Mouse (Mus musculus): Measurements from ENCODE around the gene Klf7. TPM values are rescaled to one million over a fixed set of nuclear protein-coding genes. Genes with fewer than 3 reads are reported as not detected.

The Klf7 gene
- polyA plus RNA-seq, 1 experiment from 2014 or later = 24.9 TPM

- Histone ChIP-seq H3K4me3 (ENCODE audit: low read length) (no peak overlapping the region), H3K27ac (ENCODE audit: low read length) (no peak overlapping the region), H3K27me3 (replicated peaks; ENCODE audit: control insufficient read depth, insufficient read depth, low read length) (no peaks in the 10 kb centered on the region), H3K9me3 (ENCODE audit: control insufficient read depth, low read length) (no peaks in the 10 kb centered on the region), H3K4me1 (ENCODE audit: control insufficient read depth, insufficient read depth, low read length) (peaks cover 4% of the 10 kb centered on the region; the same call in 1 of the 2 replicates), H3K9ac (ENCODE audit: low read depth, low read length) (no peak overlapping the region), H3K36me3 (ENCODE audit: control insufficient read depth, insufficient read depth, low read length) (no peaks in the 10 kb centered on the region), H3K4me2 (ENCODE audit: low read depth, low read length) (no peak overlapping the region)
- 36% methylated on average over 19 of the region's 19 CpGs for WGBS
- peak; percentile 62 for ATAC-seq
Measured at GRCm38 (mm10) chr1:64020672-64021635, 101.1 kb downstream of the Klf7 start.

DNA sequence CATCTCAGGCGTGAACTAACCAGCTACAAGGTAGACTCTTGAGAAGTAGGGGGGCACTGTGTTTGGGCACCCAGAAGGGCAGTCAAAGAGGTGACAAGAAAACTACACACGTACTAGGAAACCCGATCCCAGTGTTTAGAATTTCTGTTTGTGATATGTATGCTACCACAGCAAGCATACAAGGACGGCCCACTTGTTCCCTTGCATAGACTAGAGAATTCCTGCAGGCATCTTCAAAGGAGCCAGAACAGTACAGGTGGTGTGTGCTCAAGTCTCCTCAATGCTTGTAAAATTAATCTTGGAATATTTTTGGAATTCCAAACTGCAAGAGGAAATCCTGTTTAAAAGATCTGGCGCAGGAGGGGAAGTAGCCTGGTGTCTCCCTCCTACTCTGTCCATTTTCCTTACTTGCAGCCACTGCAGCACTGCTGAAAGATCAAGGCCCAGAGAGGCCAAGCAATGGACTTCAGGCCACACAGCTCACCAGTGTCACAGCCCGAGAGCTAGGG is 102.9 kb downstream of the Klf7 start:
- Histone ChIP-seq H3K27ac (ENCODE audit: low read length) (0 out of 2 replicates have a peak overlapping the region, but pooled peaks have one; percentile 4), H3K9me3 (ENCODE audit: control insufficient read depth, low read length) (no peaks in the 10 kb centered on the region), H3K4me1 (ENCODE audit: control insufficient read depth, insufficient read depth, low read length) (peaks cover 4% of the 10 kb centered on the region; the same call in 1 of the 2 replicates), H3K36me3 (ENCODE audit: control insufficient read depth, insufficient read depth, low read length) (no peaks in the 10 kb centered on the region), H3K4me3 (ENCODE audit: low read length) (no peak overlapping the region), H3K4me2 (ENCODE audit: low read depth, low read length) (no peak overlapping the region), H3K27me3 (replicated peaks; ENCODE audit: control insufficient read depth, insufficient read depth, low read length) (no peaks in the 10 kb centered on the region), H3K9ac (ENCODE audit: low read depth, low read length) (no peak overlapping the region)
- WGBS = 68% methylated on average over 6 of the region's 6 CpGs
- ATAC-seq = no peak

DNA sequence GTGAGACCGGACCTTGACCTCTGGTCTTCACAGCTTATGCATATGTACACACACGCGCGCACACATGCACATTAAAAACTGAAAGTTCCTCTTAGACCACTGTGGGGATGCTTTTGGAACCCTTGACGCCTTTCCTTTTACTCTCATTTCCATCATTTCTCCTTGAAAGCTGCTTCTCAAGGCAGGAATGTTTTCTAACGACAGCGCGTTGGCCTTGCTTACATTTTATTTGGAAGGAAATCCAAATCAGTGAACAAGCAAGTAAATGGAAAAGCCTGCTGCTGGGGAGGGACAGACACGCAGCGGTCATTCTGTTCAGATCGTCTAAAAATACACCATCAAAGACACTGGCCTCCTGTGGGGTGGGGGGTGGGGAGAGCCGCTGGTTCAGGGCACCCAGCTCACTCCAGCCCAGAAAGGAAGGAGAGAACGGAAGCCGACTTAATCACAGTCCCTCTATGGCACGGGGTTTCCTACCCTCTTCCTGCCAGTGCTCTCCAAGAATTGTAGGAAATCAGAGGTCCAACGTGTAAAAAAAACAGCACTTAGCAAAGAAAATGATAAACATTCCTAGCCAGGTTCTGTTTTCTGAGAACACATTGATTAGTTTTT is 103.5 kb downstream of the Klf7 start:
- H3K4me2 ChIP-seq (ENCODE audit: low read depth, low read length) = no peak overlapping the region
- no peaks in the 10 kb centered on the region for H3K36me3 ChIP-seq (ENCODE audit: control insufficient read depth, insufficient read depth, low read length)
- 0 out of 2 replicates have a peak overlapping the region, but pooled peaks have one; percentile 4 for H3K27ac ChIP-seq (ENCODE audit: low read length)
- no peak overlapping the region for H3K9ac ChIP-seq (ENCODE audit: low read depth, low read length)
- peaks cover 4% of the 10 kb centered on the region; the same call in 1 of the 2 replicates for H3K4me1 ChIP-seq (ENCODE audit: control insufficient read depth, insufficient read depth, low read length)
- no peaks in the 10 kb centered on the region for H3K9me3 ChIP-seq (ENCODE audit: control insufficient read depth, low read length)
- WGBS = 47% methylated on average over 16 of the region's 16 CpGs
- peak; percentile 66; the same call in 1 of the 2 replicates for ATAC-seq
- no peaks in the 10 kb centered on the region for H3K27me3 ChIP-seq (replicated peaks; ENCODE audit: control insufficient read depth, insufficient read depth, low read length)
- H3K4me3 ChIP-seq (ENCODE audit: low read length) = no peak overlapping the region

GRCm38 (mm10) chr1:64014091-64014490 is 108.0 kb downstream of the Klf7 start:
- WGBS = 86% methylated on average over 1 of the region's 1 CpGs
- H3K27ac ChIP-seq (ENCODE audit: low read length) = no peak overlapping the region
- no peak overlapping the region for H3K4me2 ChIP-seq (ENCODE audit: low read depth, low read length)
- H3K4me3 ChIP-seq (ENCODE audit: low read length) = no peak overlapping the region
- peaks cover 4% of the 10 kb centered on the region; the same call in 1 of the 2 replicates for H3K4me1 ChIP-seq (ENCODE audit: control insufficient read depth, insufficient read depth, low read length)
- no peaks in the 10 kb centered on the region for H3K36me3 ChIP-seq (ENCODE audit: control insufficient read depth, insufficient read depth, low read length)
- ATAC-seq = no peak
- no peak overlapping the region for H3K9ac ChIP-seq (ENCODE audit: low read depth, low read length)
- H3K27me3 ChIP-seq (replicated peaks; ENCODE audit: control insufficient read depth, insufficient read depth, low read length) = no peaks in the 10 kb centered on the region
- H3K9me3 ChIP-seq (ENCODE audit: control insufficient read depth, low read length) = no peaks in the 10 kb centered on the region

DNA sequence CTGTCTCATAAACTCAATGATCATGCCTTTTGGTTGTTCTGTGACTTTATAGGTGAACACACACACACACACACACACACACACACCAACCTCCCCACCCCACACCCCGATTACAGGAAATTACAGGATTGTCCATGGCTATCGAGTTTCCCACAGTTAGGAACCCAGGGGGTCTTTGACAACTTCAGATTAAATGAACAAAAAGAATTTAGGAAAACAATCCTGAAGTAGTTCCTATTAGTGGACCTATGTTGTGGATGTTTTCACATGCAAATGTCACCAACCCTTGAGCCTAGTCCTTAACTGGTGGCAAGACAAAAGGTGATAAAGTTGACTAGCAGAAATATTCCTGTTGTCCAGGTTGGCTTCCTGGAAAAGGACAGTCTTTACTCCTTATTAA is 113.1 kb downstream of the Klf7 start:
- Histone ChIP-seq H3K9me3 (ENCODE audit: control insufficient read depth, low read length) (no peaks in the 10 kb centered on the region), H3K27ac (ENCODE audit: low read length) (no peak overlapping the region), H3K4me1 (ENCODE audit: control insufficient read depth, insufficient read depth, low read length) (no peaks in the 10 kb centered on the region), H3K4me2 (ENCODE audit: low read depth, low read length) (no peak overlapping the region), H3K9ac (ENCODE audit: low read depth, low read length) (no peak overlapping the region), H3K4me3 (ENCODE audit: low read length) (no peak overlapping the region), H3K36me3 (ENCODE audit: control insufficient read depth, insufficient read depth, low read length) (no peaks in the 10 kb centered on the region), H3K27me3 (replicated peaks; ENCODE audit: control insufficient read depth, insufficient read depth, low read length) (no peaks in the 10 kb centered on the region)
- 53% methylated on average over 2 of the region's 2 CpGs for WGBS
- no peak for ATAC-seq

GRCm38 (mm10) chr1:64008031-64008430 is 114.1 kb downstream of the Klf7 start:
- no peak for ATAC-seq
- Histone ChIP-seq H3K4me1 (ENCODE audit: control insufficient read depth, insufficient read depth, low read length) (no peaks in the 10 kb centered on the region), H3K9ac (ENCODE audit: low read depth, low read length) (no peak overlapping the region), H3K4me3 (ENCODE audit: low read length) (no peak overlapping the region), H3K4me2 (ENCODE audit: low read depth, low read length) (no peak overlapping the region), H3K9me3 (ENCODE audit: control insufficient read depth, low read length) (no peaks in the 10 kb centered on the region), H3K36me3 (ENCODE audit: control insufficient read depth, insufficient read depth, low read length) (no peaks in the 10 kb centered on the region), H3K27me3 (replicated peaks; ENCODE audit: control insufficient read depth, insufficient read depth, low read length) (no peaks in the 10 kb centered on the region), H3K27ac (ENCODE audit: low read length) (no peak overlapping the region)

- Histone ChIP-seq H3K9ac (ENCODE audit: low read depth, low read length) (no peak overlapping the region), H3K4me3 (ENCODE audit: low read length) (no peak overlapping the region), H3K9me3 (ENCODE audit: control insufficient read depth, low read length) (no peaks in the 10 kb centered on the region), H3K27me3 (replicated peaks; ENCODE audit: control insufficient read depth, insufficient read depth, low read length) (no peaks in the 10 kb centered on the region), H3K36me3 (ENCODE audit: control insufficient read depth, insufficient read depth, low read length) (no peaks in the 10 kb centered on the region), H3K27ac (ENCODE audit: low read length) (no peak overlapping the region), H3K4me2 (ENCODE audit: low read depth, low read length) (no peak overlapping the region), H3K4me1 (ENCODE audit: control insufficient read depth, insufficient read depth, low read length) (no peaks in the 10 kb centered on the region)
- ATAC-seq = no peak
- WGBS = 83% methylated on average over 2 of the region's 2 CpGs
Measured at GRCm38 (mm10) chr1:64005194-64005593, 116.9 kb downstream of the Klf7 start.

- Histone ChIP-seq H3K36me3 (ENCODE audit: control insufficient read depth, insufficient read depth, low read length) (no peaks in the 10 kb centered on the region), H3K9me3 (ENCODE audit: control insufficient read depth, low read length) (no peaks in the 10 kb centered on the region), H3K27me3 (replicated peaks; ENCODE audit: control insufficient read depth, insufficient read depth, low read length) (no peaks in the 10 kb centered on the region), H3K4me2 (ENCODE audit: low read depth, low read length) (no peak overlapping the region), H3K4me1 (ENCODE audit: control insufficient read depth, insufficient read depth, low read length) (no peaks in the 10 kb centered on the region), H3K9ac (ENCODE audit: low read depth, low read length) (no peak overlapping the region), H3K27ac (ENCODE audit: low read length) (no peak overlapping the region), H3K4me3 (ENCODE audit: low read length) (no peak overlapping the region)
- WGBS = 43% methylated on average over 9 of the region's 9 CpGs
- peak; percentile 38; the same call in 1 of the 2 replicates for ATAC-seq
Measured at GRCm38 (mm10) chr1:64003525-64004291, 118.4 kb downstream of the Klf7 start.

DNA sequence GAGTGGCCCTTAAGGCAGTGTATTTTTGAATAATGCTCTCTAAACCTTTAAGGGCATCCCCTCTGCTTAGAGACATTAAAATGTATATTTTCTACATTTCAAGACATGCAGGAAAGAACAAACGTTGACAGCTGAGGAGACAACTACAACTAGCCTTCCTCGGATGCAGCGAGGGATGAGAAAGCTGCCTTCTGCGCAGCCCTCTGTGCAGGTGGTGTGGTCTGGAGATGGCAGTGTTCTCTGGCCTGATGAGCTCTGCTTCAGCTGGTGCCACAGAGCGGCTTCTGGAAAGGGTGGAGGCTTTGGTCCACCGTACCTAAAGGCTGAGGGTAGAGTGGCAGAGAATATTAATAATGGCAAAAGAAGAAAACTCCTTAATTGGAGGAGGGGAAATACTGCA is 120.0 kb downstream of the Klf7 start:
- no peak overlapping the region for H3K9ac ChIP-seq (ENCODE audit: low read depth, low read length)
- no peak overlapping the region for H3K4me3 ChIP-seq (ENCODE audit: low read length)
- no peak for ATAC-seq
- no peaks in the 10 kb centered on the region for H3K36me3 ChIP-seq (ENCODE audit: control insufficient read depth, insufficient read depth, low read length)
- H3K27ac ChIP-seq (ENCODE audit: low read length) = no peak overlapping the region
- no peaks in the 10 kb centered on the region for H3K4me1 ChIP-seq (ENCODE audit: control insufficient read depth, insufficient read depth, low read length)
- 90% methylated on average over 6 of the region's 6 CpGs for WGBS
- no peaks in the 10 kb centered on the region for H3K9me3 ChIP-seq (ENCODE audit: control insufficient read depth, low read length)
- no peaks in the 10 kb centered on the region for H3K27me3 ChIP-seq (replicated peaks; ENCODE audit: control insufficient read depth, insufficient read depth, low read length)
- no peak overlapping the region for H3K4me2 ChIP-seq (ENCODE audit: low read depth, low read length)

Measured in intestine, embryonic 16.5 days (tissue).